Mouse (Mus musculus): ENCODE data around the gene Gm30083.

Gm30083 gene

GRCm38 (mm10) chr14:34015063-34015462, at the start of gene Gm30083:
Gene Gm30083, minus strand, starts transcription at chr14:34015182.
- DNase-seq (ENCODE audit: low spot score in 2 of 2) = no peak

- DNase-seq (ENCODE audit: low spot score in 2 of 2) = no peak
Observed at GRCm38 (mm10) chr14:34052516-34052915, 37.5 kb upstream of the Gm30083 start, which contains the start of gene Antxrl. Gene Antxrl, plus strand, starts transcription at chr14:34052707.

GRCm38 (mm10) chr14:34050101-34050779, 35.3 kb upstream of the Gm30083 start:
- DNase-seq (ENCODE audit: low spot score in 2 of 2) = no peak

DNA sequence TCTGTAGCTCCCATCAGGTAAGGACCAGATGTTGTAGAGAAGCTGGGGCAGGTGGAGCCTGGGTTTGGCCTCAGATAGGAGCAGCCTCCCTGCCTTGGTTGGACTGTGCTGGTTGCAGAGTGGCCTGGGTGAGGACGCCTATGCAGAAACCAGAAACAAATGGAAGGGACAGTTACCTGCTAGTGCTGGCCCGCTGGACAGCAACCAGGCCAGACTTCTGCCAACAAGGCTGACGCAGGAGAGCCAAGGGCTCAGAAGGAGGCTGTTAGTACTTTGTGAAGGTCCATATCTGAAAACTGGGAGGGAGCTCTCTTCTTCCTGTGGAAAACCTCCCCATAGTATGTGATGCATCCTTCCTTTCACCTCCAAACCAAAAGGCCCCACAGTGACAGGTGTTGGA, 28.4 kb upstream of the Gm30083 start:
- no peak for DNase-seq (ENCODE audit: low spot score in 2 of 2)

DNA sequence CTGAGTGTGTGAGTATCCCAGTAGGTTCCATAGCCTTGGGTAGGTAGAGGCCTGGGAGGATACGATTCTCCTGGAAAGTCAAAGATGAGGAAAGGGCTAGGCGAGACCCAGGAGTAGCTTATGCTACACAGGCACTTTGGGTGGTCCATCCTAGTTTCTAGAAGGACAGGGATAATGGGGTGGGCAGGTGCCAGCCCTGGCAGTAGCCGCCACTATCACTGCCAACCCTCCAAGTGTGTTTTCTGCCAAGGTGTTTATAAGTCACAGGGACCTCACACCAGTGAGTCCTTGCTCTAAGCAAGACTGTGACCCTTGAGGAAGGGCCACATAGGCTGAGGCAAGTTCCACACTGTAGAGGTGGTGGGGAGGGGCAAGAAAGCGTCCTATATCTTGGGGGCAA, 26.3 kb upstream of the Gm30083 start:
- no peak for DNase-seq (ENCODE audit: low spot score in 2 of 2)

DNA sequence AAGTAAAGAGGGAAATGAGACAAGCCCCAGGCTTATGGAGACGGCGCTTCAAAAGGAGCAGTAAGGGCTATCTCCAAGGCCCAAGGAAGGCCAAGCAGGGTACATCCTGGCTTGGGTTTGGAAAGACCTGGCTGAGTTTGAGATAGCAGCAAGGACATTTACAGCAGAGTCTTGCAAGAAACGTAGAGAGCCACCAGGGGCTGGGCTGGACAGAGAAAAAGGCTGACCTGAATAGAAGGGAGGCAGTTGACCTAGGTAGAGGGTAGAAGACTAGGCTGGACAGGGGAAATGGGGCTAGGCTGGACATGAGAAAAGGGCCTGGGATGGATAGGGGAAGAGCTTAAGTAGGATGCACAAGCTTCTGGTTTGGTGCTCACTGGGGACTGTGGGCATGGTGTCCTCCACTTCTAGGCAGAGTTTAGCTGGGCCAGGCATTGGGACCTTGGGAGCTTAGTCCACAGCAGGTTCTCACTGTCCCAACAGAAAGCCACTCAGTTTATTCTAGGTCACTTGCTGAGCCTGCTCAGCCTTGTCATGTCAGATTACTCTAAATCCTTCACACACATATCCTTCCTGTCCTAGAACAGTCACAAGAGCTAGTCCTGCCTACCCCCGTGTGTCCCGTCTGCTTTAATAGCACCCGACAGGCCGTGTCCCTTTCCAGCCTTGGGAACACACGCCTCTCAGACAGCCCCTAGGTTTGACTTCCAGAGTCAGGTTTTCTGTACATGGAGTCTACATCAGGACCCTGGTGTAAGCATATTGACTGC, 19.0 kb upstream of the Gm30083 start:
- no peak for DNase-seq (ENCODE audit: low spot score in 2 of 2)

DNA sequence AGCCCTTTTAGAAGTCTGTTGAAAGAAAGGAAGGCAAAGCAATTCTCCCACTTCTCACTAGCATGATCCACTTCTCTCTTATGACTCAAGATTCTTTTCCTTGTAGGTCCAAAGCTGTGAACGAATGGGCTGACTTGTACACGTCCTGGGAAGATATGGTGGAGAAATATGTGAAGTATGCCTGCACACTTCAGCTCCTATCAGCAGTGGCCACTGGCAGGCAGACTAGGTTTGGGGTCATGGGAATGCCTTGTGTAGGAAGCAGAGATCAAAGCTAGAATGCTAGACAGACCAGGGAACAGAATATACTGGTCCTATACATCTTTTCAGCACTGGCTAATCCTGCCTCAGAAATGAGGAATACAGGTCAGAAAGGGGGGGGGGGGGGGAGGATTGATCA, 11.7 kb upstream of the Gm30083 start:
- no peak for DNase-seq (ENCODE audit: low spot score in 2 of 2)

GRCm38 (mm10) chr14:34016938-34017337, 2.0 kb upstream of the Gm30083 start:
- no peak for DNase-seq (ENCODE audit: low spot score in 2 of 2)

GRCm38 (mm10) chr14:34016381-34016780, 1.4 kb upstream of the Gm30083 start, which contains the start of gene Gm5460:
Gene Gm5460, plus strand, starts transcription at chr14:34016758.
- DNase-seq (ENCODE audit: low spot score in 2 of 2) = no peak

DNA sequence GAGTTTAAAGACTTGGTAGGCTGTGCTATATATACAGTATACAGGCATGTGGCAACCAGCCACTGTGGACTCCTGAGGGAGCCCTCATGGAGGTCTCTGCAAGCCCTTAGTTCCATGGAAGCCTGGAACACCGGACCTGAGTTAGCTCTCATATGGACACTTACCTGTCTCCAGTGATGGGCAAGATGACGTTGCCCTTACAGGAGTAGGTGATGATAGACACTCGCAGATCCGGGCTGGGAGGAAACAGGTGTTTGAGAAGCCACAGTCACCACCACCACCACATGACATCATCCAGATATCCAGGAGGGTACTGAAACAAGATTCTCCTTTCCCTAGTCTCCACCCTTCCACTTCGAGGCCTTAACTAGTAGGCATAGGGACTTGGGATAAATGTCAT, 12.6 kb downstream of the Gm30083 start:
- no peak for DNase-seq (ENCODE audit: low spot score in 2 of 2)

- DNase-seq (ENCODE audit: low spot score in 2 of 2) = no peak
Observed at GRCm38 (mm10) chr14:34001445-34001844, 13.5 kb downstream of the Gm30083 start.

- no peak for DNase-seq (ENCODE audit: low spot score in 2 of 2)
Observed at GRCm38 (mm10) chr14:34000076-34000475, 14.9 kb downstream of the Gm30083 start.

DNA sequence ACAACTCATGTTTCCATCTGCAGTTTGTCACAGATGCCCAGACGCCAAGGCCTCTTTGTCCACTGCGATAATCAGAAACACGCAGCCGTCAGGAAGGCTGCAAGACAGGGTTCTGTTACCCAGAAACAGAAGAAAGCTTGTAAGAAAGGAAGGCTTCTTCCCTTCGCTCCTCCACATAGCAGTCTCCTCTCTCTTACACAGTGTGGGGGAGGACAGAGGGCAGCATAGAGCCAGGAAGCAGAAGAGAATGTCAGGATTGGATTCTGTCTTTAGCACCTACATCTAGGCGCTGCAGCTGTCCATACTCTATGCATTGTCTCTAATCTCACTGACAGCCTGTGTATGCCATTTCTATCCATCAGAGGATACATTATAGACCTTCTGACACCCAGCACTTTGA, 17.6 kb downstream of the Gm30083 start:
- no peak for DNase-seq (ENCODE audit: low spot score in 2 of 2)

GRCm38 (mm10) chr14:33993521-33994289, 21.3 kb downstream of the Gm30083 start:
- DNase-seq (ENCODE audit: low spot score in 2 of 2) = no peak

- no peak for DNase-seq (ENCODE audit: low spot score in 2 of 2)
Observed at GRCm38 (mm10) chr14:33993051-33993450, 21.9 kb downstream of the Gm30083 start.

- DNase-seq (ENCODE audit: low spot score in 2 of 2) = no peak
Observed at GRCm38 (mm10) chr14:33991971-33992370, 23.0 kb downstream of the Gm30083 start.

DNA sequence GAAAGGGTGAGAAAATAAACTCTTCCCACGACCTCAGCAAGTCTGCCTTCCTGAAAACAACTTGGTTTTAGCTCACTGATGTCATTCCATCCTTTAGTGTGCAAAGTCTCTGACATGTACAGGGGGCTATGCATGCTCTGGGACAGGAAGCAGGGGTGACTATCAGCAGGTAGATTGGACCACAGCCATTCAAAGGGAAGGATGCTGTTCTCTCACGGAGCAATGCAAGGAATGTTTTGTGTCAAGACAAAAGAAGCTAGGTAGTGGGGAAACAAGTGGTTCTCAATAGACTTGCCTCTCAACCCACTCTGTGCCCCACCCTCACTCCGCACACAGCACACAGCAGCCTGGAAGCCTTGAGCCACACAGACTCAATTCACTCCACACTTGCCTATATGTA, 25.8 kb downstream of the Gm30083 start:
- DNase-seq (ENCODE audit: low spot score in 2 of 2) = no peak

- no peak for DNase-seq (ENCODE audit: low spot score in 2 of 2)
Observed at GRCm38 (mm10) chr14:33978604-33979059, 36.4 kb downstream of the Gm30083 start, which contains the start of gene Zfp488. Gene Zfp488, minus strand, starts transcription at chr14:33978764.

- DNase-seq (ENCODE audit: low spot score in 2 of 2) = no peak
Observed at GRCm38 (mm10) chr14:33977748-33978147, 37.2 kb downstream of the Gm30083 start.

GRCm38 (mm10) chr14:33974752-33975151, 40.2 kb downstream of the Gm30083 start:
- DNase-seq (ENCODE audit: low spot score in 2 of 2) = no peak

DNA sequence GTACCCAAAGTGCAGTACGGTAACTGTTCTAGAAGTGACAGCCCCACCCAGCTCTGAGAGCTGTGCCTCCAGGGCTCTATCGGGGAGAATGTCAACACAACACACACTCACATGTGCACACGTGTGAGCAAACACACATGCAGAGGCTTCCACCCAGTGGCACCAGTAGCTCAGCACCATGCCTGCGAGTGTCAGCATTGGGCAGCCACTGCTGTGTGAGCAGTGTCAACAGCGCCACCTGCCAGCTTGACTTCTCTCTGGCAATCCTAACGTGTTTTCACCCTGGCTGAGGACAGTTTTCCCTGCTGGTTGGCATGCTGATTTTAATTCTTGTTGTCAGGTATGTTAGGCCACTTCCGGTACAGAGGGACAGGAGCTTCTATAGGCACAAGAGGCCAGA, 42.3 kb downstream of the Gm30083 start:
- no peak for DNase-seq (ENCODE audit: low spot score in 2 of 2)

GRCm38 (mm10) chr14:33965675-33966074, 49.3 kb downstream of the Gm30083 start:
- no peak for DNase-seq (ENCODE audit: low spot score in 2 of 2)
